Mouse (Mus musculus) bone marrow, adult 2 months (tissue): ENCODE measurements around the gene Smg9. TPM values are rescaled to one million over a fixed set of nuclear protein-coding genes. Genes with fewer than 3 reads are reported as not detected.

Experiments
- H3K27ac ChIP-seq: fragments of 200-500 bp; 2 replicates; pipeline ENCODE4 v1.5.1; 2012; ENCODE audit warnings: low read depth, mild to moderate bottlenecking, control low read depth, inconsistent platforms, low read length; ENCODE audit not compliant: control insufficient read depth, poor library complexity, insufficient read depth
- H3K4me1 ChIP-seq: fragments of 200-500 bp; 2 replicates; pipeline ENCODE4 v1.6.1; 2011; ENCODE audit warnings: low read length; ENCODE audit not compliant: control insufficient read depth, insufficient read depth
- H3K4me3 ChIP-seq: fragments of 200-500 bp; replicated peaks from 2 replicates; pipeline ENCODE3; 2011; ENCODE audit warnings: mild to moderate bottlenecking, low read depth, low read length, control low read depth; ENCODE audit not compliant: control insufficient read depth
- CTCF ChIP-seq: fragments of 200-500 bp; IDR thresholded peaks from 2 replicates; pipeline ENCODE4 v1.5.1; 2011; ENCODE audit warnings: low read length, control low read depth; ENCODE audit not compliant: control insufficient read depth, insufficient read depth
- POLR2A ChIP-seq: fragments of 200-500 bp; IDR thresholded peaks from 2 replicates; pipeline ENCODE4 v1.6.1; 2011; ENCODE audit warnings: low read depth, mild to moderate bottlenecking, control low read depth, low read length, borderline replicate concordance; ENCODE audit not compliant: control insufficient read depth
- WGBS: fragments of 180-500 bp; shearing (Covaris S2); methylation state at CpG from one replicate; pipeline ENCODE4 v1.1.7; 2018; 5-methylcytosine and 5-hydroxymethylcytosine counted together
- polyA plus RNA-seq: library from polyadenylated mRNA; stranded (reverse); fragments of >200 nt; gene quantifications from 2 replicates; pipeline ENCODE4 v1.2.4, GENCODE M21; 2011; ENCODE audit warnings: low replicate concordance; ENCODE audit not compliant: missing spikeins, insufficient read depth, insufficient read length

Smg9 gene
- polyA plus RNA-seq, 1 experiment, result 59.7 TPM

- TF ChIP-seq POLR2A (no peak), CTCF (no peak)
- H3K27ac ChIP-seq, result no peak overlapping the region
- 62% methylated on average over 5 of the region's 5 CpGs for WGBS
- H3K4me3 ChIP-seq, result no peak overlapping the region
- peaks cover 11% of the 10 kb centered on the region; the same call in 1 of the 2 replicates for H3K4me1 ChIP-seq
These were observed 34.0 kb upstream of the Smg9 start for GRCm38 (mm10) chr7:24365258-24366014.

DNA sequence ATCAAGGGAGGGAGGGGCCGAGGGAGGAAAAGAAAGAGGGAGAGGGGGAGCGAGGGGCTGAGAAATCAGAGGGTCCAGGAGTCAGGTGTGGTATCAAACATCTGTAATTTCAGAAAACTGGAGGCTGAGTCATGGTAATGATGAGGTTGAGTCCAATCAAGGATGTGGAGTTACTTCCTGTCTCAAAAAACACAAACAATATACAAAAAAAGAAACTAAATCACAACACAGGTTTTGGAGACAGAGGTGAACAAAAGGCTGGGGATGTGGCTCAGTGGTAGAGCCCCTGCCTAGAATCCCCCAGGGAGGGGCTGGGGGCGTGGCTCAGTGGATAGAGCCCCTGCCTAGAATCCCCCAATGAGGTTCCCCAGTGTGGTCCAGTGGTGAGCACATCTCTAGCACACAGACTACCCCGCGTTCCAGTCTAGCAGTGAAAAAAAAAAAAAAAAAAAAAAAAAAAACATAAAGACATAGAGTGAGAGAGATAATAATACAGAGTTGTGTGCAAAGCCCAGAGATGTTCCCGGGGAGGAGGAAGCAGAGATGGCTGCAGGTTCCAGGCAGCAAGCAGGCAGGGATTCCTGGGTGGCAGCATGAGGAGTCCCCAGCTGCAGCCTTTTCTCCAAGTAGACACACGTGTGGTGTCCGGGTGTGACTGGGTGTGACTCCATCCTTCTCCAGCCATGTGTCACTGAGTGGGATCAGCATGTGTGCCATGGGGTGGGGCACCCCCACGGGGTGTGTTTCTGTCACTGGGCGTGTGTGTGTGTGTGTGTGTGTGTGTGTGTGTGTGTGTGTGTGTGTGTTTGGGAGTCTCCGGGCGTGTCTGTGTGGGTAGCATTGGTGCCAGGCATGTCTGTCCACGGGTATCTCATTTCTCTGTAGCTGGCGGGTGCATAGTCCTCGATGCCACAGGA is 32.4 kb upstream of the Smg9 start:
- H3K4me1 ChIP-seq, result peaks cover 11% of the 10 kb centered on the region; the same call in 1 of the 2 replicates
- peak overlapping the region; percentile 31; the same call in 1 of the 2 replicates for H3K27ac ChIP-seq
- H3K4me3 ChIP-seq, result no peak overlapping the region
- WGBS, result 65% methylated on average over 15 of the region's 15 CpGs
- TF ChIP-seq CTCF (no peak), POLR2A (no peak)

DNA sequence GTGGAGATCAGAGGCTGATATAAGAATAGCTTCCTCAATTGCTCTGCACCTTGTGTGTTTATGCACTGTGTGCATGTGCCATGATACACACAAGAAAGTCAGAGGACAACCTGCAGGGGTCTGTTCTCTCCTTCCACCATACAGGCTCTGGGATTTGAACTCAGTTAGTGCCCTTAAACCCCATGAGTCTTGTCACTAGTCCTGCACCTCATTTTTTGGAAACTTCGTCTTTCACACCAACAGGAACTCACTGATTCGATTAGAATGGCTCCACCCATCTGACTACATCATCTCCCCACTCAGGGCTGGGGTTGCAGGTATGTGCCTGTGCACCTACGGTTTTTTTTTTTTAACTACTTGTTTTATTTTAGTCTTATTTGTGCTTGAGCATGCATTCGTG is 31.2 kb upstream of the Smg9 start:
- Histone ChIP-seq H3K27ac (no peak overlapping the region), H3K4me1 (peaks cover 12% of the 10 kb centered on the region), H3K4me3 (no peak overlapping the region)
- WGBS, result 29% methylated on average over 4 of the region's 4 CpGs
- no peak for TF ChIP-seq CTCF
- TF ChIP-seq POLR2A, result no peak

GRCm38 (mm10) chr7:24368946-24369345 is 30.5 kb upstream of the Smg9 start:
- H3K27ac ChIP-seq, result no peak overlapping the region; the same call in 1 of the 2 replicates
- TF ChIP-seq POLR2A (no peak), CTCF (no peak)
- H3K4me3 ChIP-seq, result no peak overlapping the region
- peaks cover 15% of the 10 kb centered on the region for H3K4me1 ChIP-seq
- 78% methylated on average over 7 of the region's 7 CpGs for WGBS

DNA sequence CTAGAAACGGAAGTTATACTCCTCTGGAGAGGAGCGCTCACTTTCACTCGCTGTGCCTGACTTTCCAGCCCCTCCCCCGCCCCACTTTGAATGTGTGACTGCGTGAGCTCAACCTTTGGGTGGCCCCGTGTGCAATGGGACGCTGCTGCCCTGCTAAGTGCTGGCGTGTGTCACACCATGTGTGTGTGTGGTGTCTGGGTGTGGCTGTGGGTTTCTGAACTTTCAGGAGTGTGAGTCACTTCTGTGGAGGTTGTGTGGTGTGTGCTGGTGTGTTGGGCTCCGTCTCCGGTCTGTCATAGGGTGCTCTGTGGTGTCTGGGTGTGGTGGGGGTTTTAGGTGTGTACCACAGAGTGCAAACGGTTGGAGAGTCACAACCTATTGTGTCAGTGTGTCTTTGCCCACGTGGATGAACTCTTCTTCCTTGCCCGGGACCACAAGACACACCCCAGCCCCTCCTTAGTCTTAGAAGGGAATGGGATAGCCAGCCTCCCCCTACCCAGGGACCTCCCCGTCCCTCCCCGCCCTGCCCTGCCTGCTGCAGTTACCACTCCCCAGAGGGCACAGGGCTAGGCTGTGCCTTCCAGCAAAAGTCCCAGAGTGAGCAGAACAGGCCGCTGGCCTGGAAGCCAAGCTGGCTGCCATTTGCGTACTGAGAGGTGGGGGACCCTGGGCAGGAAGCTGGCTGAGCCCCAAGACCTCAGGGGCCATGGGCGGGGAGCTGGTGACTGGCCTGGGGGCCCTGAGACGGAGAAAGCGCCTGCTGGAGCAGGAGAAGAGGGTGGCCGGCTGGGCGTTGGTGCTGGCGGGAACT is 29.5 kb upstream of the Smg9 start, which contains the start of gene Kcnn4:
Kcnn4 (plus strand) TSS at position 533 of the 811 bp plus-strand sequence.
- 2% methylated on average over 23 of the region's 23 CpGs for WGBS
- Histone ChIP-seq H3K4me1 (peaks cover 17% of the 10 kb centered on the region), H3K4me3 (peak within 1 kb of the TSS; percentile 89), H3K27ac (peak within 1 kb of the TSS; percentile 88)
- TF ChIP-seq CTCF (no peak), POLR2A (peak; percentile 94)

DNA sequence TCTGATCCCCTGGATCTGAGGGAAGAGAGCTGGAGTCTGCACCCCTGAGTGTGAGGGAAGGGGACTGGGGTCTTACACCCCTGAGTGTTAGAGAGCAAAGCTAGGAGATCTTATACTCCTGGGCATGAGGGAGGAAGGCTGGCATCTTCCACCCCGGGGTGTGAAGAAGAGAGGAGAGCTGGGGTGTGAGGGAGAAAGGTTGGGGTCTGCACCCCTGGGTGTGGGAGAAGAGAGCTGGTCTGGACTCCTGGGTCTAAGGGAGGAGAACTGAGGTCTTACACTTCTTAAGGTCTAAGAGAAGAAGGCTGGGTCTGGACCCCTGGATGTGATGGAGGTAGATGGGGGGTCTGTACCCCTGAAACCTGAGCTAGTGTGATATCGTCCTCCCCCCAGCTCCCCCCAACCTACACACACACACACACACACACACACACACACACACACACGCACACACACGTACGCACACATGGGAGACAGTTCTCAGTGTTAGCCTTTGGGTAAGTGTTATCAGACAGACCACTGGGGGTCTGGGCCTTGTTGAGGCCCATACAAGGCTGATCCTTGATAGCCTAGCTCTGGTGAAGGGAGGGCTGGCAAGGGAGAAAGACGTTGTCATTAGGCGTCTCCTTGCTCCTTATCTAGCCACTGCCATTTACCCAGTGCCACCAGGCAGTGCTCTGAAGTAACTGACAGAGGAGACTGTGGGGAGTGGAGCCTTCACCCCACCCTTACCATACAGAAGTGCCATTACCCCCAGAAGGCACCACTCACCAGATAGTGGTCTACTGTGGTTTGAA is 28.2 kb upstream of the Smg9 start:
- TF ChIP-seq CTCF (no peak), POLR2A (peak; percentile 65)
- Histone ChIP-seq H3K4me3 (peak overlapping the region; percentile 73), H3K27ac (peak overlapping the region; percentile 88), H3K4me1 (peaks cover 17% of the 10 kb centered on the region)
- WGBS, result 11% methylated on average over 6 of the region's 7 CpGs

GRCm38 (mm10) chr7:24371809-24372145 is 27.6 kb upstream of the Smg9 start:
- WGBS, result 22% methylated on average over 3 of the region's 3 CpGs
- Histone ChIP-seq H3K4me1 (peaks cover 17% of the 10 kb centered on the region), H3K4me3 (peak overlapping the region; percentile 73), H3K27ac (peak overlapping the region; percentile 88)
- TF ChIP-seq POLR2A, result no peak
- no peak for TF ChIP-seq CTCF
